Mouse (Mus musculus) thymus, adult 2 months (tissue): Measurements from ENCODE around the gene Minos1. TPM values are rescaled to one million over a fixed set of nuclear protein-coding genes. Genes with fewer than 3 reads are reported as not detected.

ENCODE experiments used
- DNase-seq: peaks from one replicate; pipeline ENCODE4 v3.0.0; 2021
- H3K27ac ChIP-seq: fragments of 200-500 bp; 2 replicates; pipeline ENCODE4 v1.5.1; 2012; ENCODE audit warnings: low read length, control low read depth; ENCODE audit not compliant: control insufficient read depth, insufficient read depth
- H3K27me3 ChIP-seq: fragments of 200-500 bp; 2 replicates; pipeline ENCODE4 v1.6.1; 2012; ENCODE audit warnings: mild to moderate bottlenecking, low read length, moderate library complexity, mixed read lengths; ENCODE audit not compliant: control insufficient read depth, insufficient read depth
- H3K36me3 ChIP-seq: fragments of 200-500 bp; 2 replicates; pipeline ENCODE4 v1.6.1; 2012; ENCODE audit warnings: mild to moderate bottlenecking, low read length, moderate library complexity; ENCODE audit not compliant: control insufficient read depth, insufficient read depth
- H3K4me1 ChIP-seq: fragments of 200-500 bp; replicated peaks from 2 replicates; pipeline ENCODE4 v1.6.1; 2012; ENCODE audit warnings: low read length; ENCODE audit not compliant: control insufficient read depth, insufficient read depth
- H3K4me3 ChIP-seq: fragments of 200-500 bp; 2 replicates; pipeline ENCODE4 v1.5.1; 2012; ENCODE audit warnings: mild to moderate bottlenecking, low read length, control low read depth, moderate library complexity; ENCODE audit not compliant: control insufficient read depth, insufficient read depth
- CTCF ChIP-seq: fragments of 200-500 bp; IDR thresholded peaks from 2 replicates; pipeline ENCODE4 v1.5.1; 2012; ENCODE audit warnings: mild to moderate bottlenecking, control low read depth, low read length, moderate library complexity, borderline replicate concordance; ENCODE audit not compliant: control insufficient read depth, poor library complexity, insufficient read depth; ENCODE audit errors: extremely low read depth
- POLR2A ChIP-seq: fragments of 200-500 bp; IDR thresholded peaks from 2 replicates; pipeline ENCODE4 v1.6.1; 2012; ENCODE audit warnings: mild to moderate bottlenecking, low read length, control low read depth, moderate library complexity; ENCODE audit not compliant: control insufficient read depth, poor library complexity, insufficient read depth; ENCODE audit errors: extremely low read depth
- WGBS: fragments of 180-500 bp; shearing (Covaris S2); methylation state at CpG from one replicate; pipeline ENCODE4 v1.1.7; 2018; 5-methylcytosine and 5-hydroxymethylcytosine counted together
- polyA plus RNA-seq: library from polyadenylated mRNA; depleted of rRNA; stranded (reverse); fragments of >200 nt; gene quantifications from 2 replicates; pipeline ENCODE4 v1.2.3, GENCODE M21; 2012

Minos1 gene
- polyA plus RNA-seq, 1 experiment = 65.3 TPM

DNA sequence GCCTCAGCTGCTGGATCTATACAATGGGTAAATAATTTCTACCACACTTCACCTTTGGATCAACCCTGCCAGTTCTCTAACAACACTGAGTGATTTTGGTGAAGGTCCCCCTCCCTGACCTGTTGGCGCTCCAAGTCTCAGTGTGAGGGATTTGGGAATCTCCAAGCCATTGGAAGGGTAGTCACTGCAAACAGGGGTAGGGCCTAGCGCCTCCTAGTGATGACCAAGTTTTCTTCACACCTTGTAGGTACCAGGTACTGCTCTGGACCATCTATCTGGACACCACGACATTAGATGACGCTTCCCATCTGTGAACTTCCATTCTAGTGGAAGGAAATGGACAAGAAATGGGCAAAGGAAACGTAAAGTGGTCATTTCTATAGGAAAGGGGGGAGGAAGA is 55.0 kb downstream of the Minos1 start:
- peaks cover 7% of the 10 kb centered on the region; the same call in 1 of the 2 replicates for H3K4me1 ChIP-seq
- H3K27ac ChIP-seq = no peak overlapping the region
- H3K27me3 ChIP-seq = peaks cover 16% of the 10 kb centered on the region
- TF ChIP-seq CTCF (no peak), POLR2A (no peak)
- H3K4me3 ChIP-seq = no peak overlapping the region
- WGBS = 25% methylated on average over 5 of the region's 5 CpGs
- no peaks in the 10 kb centered on the region for H3K36me3 ChIP-seq
- DNase-seq = no peak

DNA sequence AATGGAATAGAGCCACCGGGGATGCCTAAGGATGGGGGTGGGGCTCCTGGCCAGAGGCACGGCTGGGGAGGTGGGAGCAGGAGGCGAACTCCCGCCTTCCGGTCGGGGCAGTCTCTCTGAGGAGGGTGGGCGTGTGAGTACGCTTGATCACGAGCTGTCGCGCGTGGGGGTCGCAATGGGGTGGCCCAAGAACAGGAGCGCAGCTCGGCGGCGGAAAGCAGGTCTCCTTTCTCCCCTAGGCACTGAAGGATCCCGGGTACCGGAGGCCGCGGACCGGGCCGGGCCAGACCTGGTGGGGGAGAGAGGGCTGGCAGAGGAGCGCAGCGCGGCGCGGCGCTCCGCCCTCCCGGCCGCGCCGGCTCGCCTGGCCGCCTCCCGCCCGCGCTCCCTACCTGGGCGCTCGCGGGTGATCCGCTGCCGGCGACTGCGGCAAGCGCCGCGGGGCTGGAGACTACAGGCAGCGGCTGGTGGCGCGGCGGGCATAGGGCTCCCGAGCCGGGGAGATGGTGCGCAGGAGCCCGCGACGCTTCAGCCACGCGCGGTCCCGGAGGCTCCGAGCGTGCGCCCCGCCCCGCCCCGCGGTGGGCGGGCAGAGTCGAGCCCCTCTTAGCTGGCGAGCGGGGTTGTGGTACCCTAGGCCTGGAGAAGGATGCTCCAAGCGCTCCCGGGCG is 55.7 kb downstream of the Minos1 start, which contains the start of gene Htr6:
Gene Htr6 (minus strand): TSS at position 530 of the 671 bp plus-strand sequence.
- no peak within 1 kb of the TSS for H3K27ac ChIP-seq
- TF ChIP-seq POLR2A = no peak
- TF ChIP-seq CTCF = no peak
- H3K36me3 ChIP-seq = no peaks in the 10 kb centered on the region
- peak within 1 kb of the TSS; percentile 15; the same call in 1 of the 2 replicates for H3K4me3 ChIP-seq
- H3K27me3 ChIP-seq = peaks cover 16% of the 10 kb centered on the region
- H3K4me1 ChIP-seq = peaks cover 7% of the 10 kb centered on the region; the same call in 1 of the 2 replicates
- whole genome bisulfite sequencing = 3% methylated on average over 63 of the region's 77 CpGs
- DNase-seq = no peak

DNA sequence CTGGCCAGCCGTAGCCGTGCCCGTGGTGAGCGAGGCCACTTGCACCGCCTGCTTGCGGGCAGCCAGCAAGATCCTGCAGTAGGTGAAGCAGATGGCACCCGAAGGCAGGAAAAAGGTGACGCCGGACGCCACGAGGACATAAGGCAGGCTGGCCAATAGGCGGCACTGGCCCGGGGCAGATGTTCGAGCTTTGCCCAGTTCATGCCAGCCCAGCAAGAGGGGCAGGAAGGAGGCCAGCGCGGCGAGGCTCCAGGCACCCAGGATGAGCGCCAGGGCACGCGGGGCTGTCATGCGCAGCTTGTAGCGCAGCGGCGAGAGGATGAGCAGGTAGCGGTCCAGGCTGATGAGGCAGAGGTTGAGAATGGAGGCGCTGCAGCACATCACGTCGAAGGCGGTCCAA is 56.9 kb downstream of the Minos1 start:
- H3K4me1 ChIP-seq = peaks cover 7% of the 10 kb centered on the region; the same call in 1 of the 2 replicates
- peaks cover 16% of the 10 kb centered on the region for H3K27me3 ChIP-seq
- no peaks in the 10 kb centered on the region for H3K36me3 ChIP-seq
- H3K27ac ChIP-seq = no peak overlapping the region
- no peak overlapping the region for H3K4me3 ChIP-seq
- WGBS = 28% methylated on average over 29 of the region's 29 CpGs
- DNase-seq = no peak
- TF ChIP-seq CTCF (no peak), POLR2A (no peak)

DNA sequence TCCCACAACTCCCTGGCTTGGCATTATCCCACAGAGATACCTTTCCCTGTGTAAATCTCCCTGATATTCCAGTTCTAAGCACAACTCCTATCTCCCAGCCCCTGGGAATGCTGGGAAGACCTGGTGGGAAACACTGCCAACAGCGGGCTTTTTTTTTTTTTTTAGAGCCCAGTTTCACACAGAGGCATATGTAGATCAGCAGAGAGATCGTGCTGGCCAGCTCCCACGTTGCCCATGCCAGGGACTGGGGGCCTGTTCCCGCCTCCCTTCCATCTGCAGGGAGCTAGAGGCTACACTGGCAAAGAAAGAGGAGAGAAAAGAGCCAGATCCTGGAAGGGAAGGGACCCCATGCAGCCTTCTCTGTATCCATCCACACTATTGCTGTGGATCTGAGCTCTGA is 62.6 kb downstream of the Minos1 start:
- Histone ChIP-seq H3K27me3 (no peaks in the 10 kb centered on the region), H3K4me3 (no peak overlapping the region), H3K4me1 (no peaks in the 10 kb centered on the region), H3K36me3 (no peaks in the 10 kb centered on the region), H3K27ac (no peak overlapping the region)
- 38% methylated on average over 4 of the region's 4 CpGs for WGBS
- TF ChIP-seq CTCF (no peak), POLR2A (no peak)
- no peak for DNase-seq

DNA sequence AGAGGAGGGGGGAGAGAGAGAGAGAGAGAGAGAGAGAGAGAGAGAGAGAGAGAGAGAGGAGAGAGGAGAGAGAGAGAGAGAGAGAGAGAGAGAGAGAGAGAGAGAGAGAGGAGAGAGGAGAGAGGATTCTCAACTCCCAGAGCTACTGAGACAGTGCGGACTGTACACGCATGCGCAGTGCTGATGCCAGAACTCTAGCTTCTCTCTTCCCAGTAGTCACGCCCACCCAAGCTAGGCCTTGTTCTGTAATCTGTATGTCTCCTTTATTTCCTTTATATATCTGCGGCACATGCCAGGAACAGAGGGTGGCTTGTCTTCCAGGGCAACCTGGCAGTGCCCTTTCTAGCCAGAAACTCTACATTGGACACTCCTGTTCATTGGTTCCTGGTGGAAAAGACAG is 66.1 kb downstream of the Minos1 start:
- Histone ChIP-seq H3K4me1 (no peaks in the 10 kb centered on the region), H3K4me3 (no peak overlapping the region), H3K27ac (no peak overlapping the region), H3K36me3 (no peaks in the 10 kb centered on the region), H3K27me3 (no peaks in the 10 kb centered on the region)
- TF ChIP-seq POLR2A = no peak
- no peak for TF ChIP-seq CTCF
- no peak for DNase-seq
- WGBS = 95% methylated on average over 5 of the region's 5 CpGs

DNA sequence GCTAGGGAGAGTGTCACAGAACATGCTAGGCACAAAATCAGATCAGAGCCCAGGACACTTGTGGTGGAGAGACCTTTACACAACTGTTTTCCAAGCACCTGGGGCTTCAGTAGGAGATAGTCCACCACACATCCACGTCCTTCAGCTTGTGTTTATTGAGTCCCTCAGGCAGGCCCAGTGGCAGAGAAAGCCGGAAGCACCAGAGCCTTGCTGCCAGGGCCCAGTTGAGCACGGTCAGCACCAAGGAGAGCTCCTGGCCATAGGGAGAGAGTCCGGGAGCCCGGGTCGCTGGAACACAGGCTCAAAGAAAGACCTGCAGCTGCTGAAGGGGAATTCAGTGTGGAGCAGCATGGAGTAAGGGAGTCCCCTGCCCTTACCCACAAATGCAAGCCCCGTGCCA is 71.3 kb downstream of the Minos1 start:
- no peak for DNase-seq
- no peaks in the 10 kb centered on the region for H3K27me3 ChIP-seq
- 46% methylated on average over 7 of the region's 7 CpGs for WGBS
- no peaks in the 10 kb centered on the region for H3K36me3 ChIP-seq
- H3K27ac ChIP-seq = no peak overlapping the region
- TF ChIP-seq CTCF = no peak
- TF ChIP-seq POLR2A = no peak
- H3K4me1 ChIP-seq = no peaks in the 10 kb centered on the region
- no peak overlapping the region for H3K4me3 ChIP-seq
